In genomic region chr11:102556716-102557074, GRCm38 (mm10) we compare ENCODE assay signal across 9 mouse cellular contexts. TPM values are rescaled to one million over a fixed set of nuclear protein-coding genes. Genes with fewer than 3 reads are reported as not detected.
A peak's percentile ranks its signal among the peaks of the same experiment; 100 is the strongest.
DNase-seq lines count a peak whose midpoint lies in the region; ATAC-seq and TF ChIP-seq lines count a peak whose summit lies in the region.
"Had no signal": no experiment of that assay in that cellular context is flagged by ENCODE, and none has a peak within 500 bp of the region (broad histone marks: within the 10 kb centered on the region; RNA-seq: fewer than 3 reads in every experiment).

No protein-coding gene starts in this region.

- intact Hi-C loops in left cerebral cortex, postnatal 10 days (cut with DNase I) = no loop called here

- peak overlapping the region; percentile 55 for H3K4me2 ChIP-seq in kidney, embryonic 16.5 days (replicated peaks; ENCODE audit: low read depth, low read length)
- peak overlapping the region; percentile 76 for H3K4me2 ChIP-seq in embryonic facial prominence, embryonic 12.5 days (replicated peaks)
- H3K4me2 ChIP-seq in hindbrain, postnatal 0 days (ENCODE audit: low read depth, low read length) = peak overlapping the region; percentile 73
- peak overlapping the region; percentile 48; the same call in 1 of the 2 replicates for H3K4me2 ChIP-seq in midbrain, embryonic 16.5 days (ENCODE audit: low read length)

- 1% methylated on average over 3 of the region's 3 CpGs for WGBS in kidney, embryonic 16.5 days
- WGBS in embryonic facial prominence, embryonic 12.5 days = 20% methylated on average over 3 of the region's 3 CpGs
- WGBS in hindbrain, postnatal 0 days = 22% methylated on average over 3 of the region's 3 CpGs
- WGBS in midbrain, embryonic 16.5 days = 23% methylated on average over 3 of the region's 3 CpGs

- no peaks in the 10 kb centered on the region for H3K36me3 ChIP-seq in kidney, embryonic 16.5 days (ENCODE audit: insufficient read depth, low read length)
- no peaks in the 10 kb centered on the region for H3K36me3 ChIP-seq in embryonic facial prominence, embryonic 12.5 days
- H3K36me3 ChIP-seq in hindbrain, postnatal 0 days (ENCODE audit: insufficient read depth, low read length) = no peaks in the 10 kb centered on the region
- no peaks in the 10 kb centered on the region for H3K36me3 ChIP-seq in midbrain, embryonic 16.5 days (ENCODE audit: control insufficient read depth, insufficient read depth, low read length)

- no peak for ATAC-seq in kidney, embryonic 16.5 days (ENCODE audit: low FRiP score, low TSS enrichment)
- ATAC-seq in embryonic facial prominence, embryonic 12.5 days (ENCODE audit: insufficient number of reproducible peaks, insufficient read depth, low FRiP score, low TSS enrichment) = no peak
- ATAC-seq in hindbrain, postnatal 0 days = no peak
- ATAC-seq in midbrain, embryonic 16.5 days = no peak

- no peaks in the 10 kb centered on the region for H3K9me3 ChIP-seq in kidney, embryonic 16.5 days (ENCODE audit: low read length)
- no peaks in the 10 kb centered on the region for H3K9me3 ChIP-seq in embryonic facial prominence, embryonic 12.5 days
- H3K9me3 ChIP-seq in hindbrain, postnatal 0 days (ENCODE audit: low read length) = no peaks in the 10 kb centered on the region
- H3K9me3 ChIP-seq in midbrain, embryonic 16.5 days (replicated peaks; ENCODE audit: control insufficient read depth, low read length, poor library complexity, severe bottlenecking) = no peaks in the 10 kb centered on the region

- no peak for DNase-seq in kidney, postnatal 14 days
- no peak for DNase-seq in hindbrain, postnatal 0 days (ENCODE audit: low spot score)
- DNase-seq in cerebellum, postnatal 4 days (ENCODE audit: low spot score in 2 of 2) = no peak
- DNase-seq in embryo, embryonic 11 days = no peak
- no peak for DNase-seq in left cerebral cortex, postnatal 10 days (ENCODE audit: extremely low spot score in 1 of 2, low spot score in 2 of 2)

- no peaks in the 10 kb centered on the region for H3K27me3 ChIP-seq in kidney, embryonic 16.5 days (ENCODE audit: insufficient read depth, low read length)
- H3K27me3 ChIP-seq in embryonic facial prominence, embryonic 12.5 days = no peaks in the 10 kb centered on the region
- H3K27me3 ChIP-seq in hindbrain, postnatal 0 days (ENCODE audit: insufficient read depth, low read length) = no peaks in the 10 kb centered on the region
- H3K27me3 ChIP-seq in midbrain, embryonic 16.5 days (ENCODE audit: control insufficient read depth, insufficient read depth, low read depth, low read length) = no peaks in the 10 kb centered on the region

- H3K4me1 ChIP-seq in kidney, embryonic 16.5 days (ENCODE audit: insufficient read depth, low read length) = peaks cover 19% of the 10 kb centered on the region
- peaks cover 17% of the 10 kb centered on the region for H3K4me1 ChIP-seq in embryonic facial prominence, embryonic 12.5 days
- peaks cover 11% of the 10 kb centered on the region for H3K4me1 ChIP-seq in hindbrain, postnatal 0 days (ENCODE audit: insufficient read depth, low read length)
- H3K4me1 ChIP-seq in midbrain, embryonic 16.5 days (ENCODE audit: control insufficient read depth, insufficient read depth, low read length) = peaks cover 26% of the 10 kb centered on the region

- H3K9ac ChIP-seq in kidney, embryonic 16.5 days (replicated peaks; ENCODE audit: low read length) = no peak overlapping the region
- H3K9ac ChIP-seq in embryonic facial prominence, embryonic 12.5 days = no peak overlapping the region
- peak overlapping the region; percentile 87; the same call in 1 of the 2 replicates for H3K9ac ChIP-seq in hindbrain, postnatal 0 days (replicated peaks; ENCODE audit: low read length)
- no peak overlapping the region for H3K9ac ChIP-seq in midbrain, embryonic 16.5 days (ENCODE audit: low read depth, low read length)

- H3K4me3 ChIP-seq in kidney, embryonic 16.5 days (ENCODE audit: low read length) = peak overlapping the region; percentile 100
- peak overlapping the region; percentile 98 for H3K4me3 ChIP-seq in embryonic facial prominence, embryonic 12.5 days
- peak overlapping the region; percentile 77 for H3K4me3 ChIP-seq in hindbrain, postnatal 0 days (ENCODE audit: low read length)
- H3K4me3 ChIP-seq in midbrain, embryonic 16.5 days (ENCODE audit: low read depth, low read length) = peak overlapping the region; percentile 61; the same call in 1 of the 2 replicates

- TF ChIP-seq CTCF in hindbrain, postnatal 0 days (IDR thresholded peaks at IDR 0.05; ENCODE audit: low read depth) = no peak

- peak overlapping the region; percentile 97 for H3K27ac ChIP-seq in kidney, embryonic 16.5 days (ENCODE audit: low read length)
- peak overlapping the region; percentile 94; the same call in 1 of the 2 replicates for H3K27ac ChIP-seq in embryonic facial prominence, embryonic 12.5 days
- peak overlapping the region; percentile 98; the same call in 1 of the 2 replicates for H3K27ac ChIP-seq in hindbrain, postnatal 0 days
- no peak overlapping the region for H3K27ac ChIP-seq in midbrain, embryonic 16.5 days (ENCODE audit: low read length)

RNA-seq across cellular contexts. Expression of gene Gpatch8, which starts 0.5 kb away (rescaled TPM):
- 47.5 and 63.8 TPM in 2 replicates for polyA plus RNA-seq in kidney, embryonic 16.5 days (2015; fragmentation: Nextera tagmentation; extraction: Ambion mirVana)
- 68.7 and 69.1 TPM in 2 replicates for polyA plus RNA-seq in embryonic facial prominence, embryonic 12.5 days (2016; fragmentation: Nextera tagmentation; extraction: Ambion mirVana)
- total RNA-seq in hindbrain, postnatal 0 days (2014; rRNA removed) = 21.0 and 21.3 TPM in 2 replicates
- 48.9 and 50.6 TPM in 2 replicates for polyA plus RNA-seq in hindbrain, postnatal 0 days (2015; fragmentation: Nextera tagmentation; extraction: Ambion mirVana)
- polyA plus RNA-seq in midbrain, embryonic 16.5 days (2015; fragmentation: Nextera tagmentation; extraction: Ambion mirVana) = 64.1 and 64.5 TPM in 2 replicates
- total RNA-seq in left cerebral cortex, postnatal 10 days (2021) = 10 to 100 TPM; 46.0 to 46.8 TPM

RNA-seq across cellular contexts. Expression of gene Gm11627, which starts 22.6 kb away (rescaled TPM):
- polyA plus RNA-seq in kidney, embryonic 16.5 days (2015; fragmentation: Nextera tagmentation; extraction: Ambion mirVana) = 7.9 and 10.8 TPM in 2 replicates
- polyA plus RNA-seq in embryonic facial prominence, embryonic 12.5 days (2016; fragmentation: Nextera tagmentation; extraction: Ambion mirVana) = 11.8 and 12.3 TPM in 2 replicates
- 2.0 TPM in 1 of 2 replicates, not detected in the other for total RNA-seq in hindbrain, postnatal 0 days (2014; rRNA removed)
- 5.2 TPM in 2 replicates for polyA plus RNA-seq in hindbrain, postnatal 0 days (2015; fragmentation: Nextera tagmentation; extraction: Ambion mirVana)
- 1.6 and 2.4 TPM in 2 replicates for polyA plus RNA-seq in midbrain, embryonic 16.5 days (2015; fragmentation: Nextera tagmentation; extraction: Ambion mirVana)
- total RNA-seq in left cerebral cortex, postnatal 10 days (2021) = 1 to 10 TPM; 5.4 to 7.1 TPM
- polyA plus RNA-seq: Patski had no signal

RNA-seq across cellular contexts. Expression of gene Fzd2, which starts 47.5 kb away (rescaled TPM):
- 27.2 and 27.5 TPM in 2 replicates for polyA plus RNA-seq in kidney, embryonic 16.5 days (2015; fragmentation: Nextera tagmentation; extraction: Ambion mirVana)
- polyA plus RNA-seq in embryonic facial prominence, embryonic 12.5 days (2016; fragmentation: Nextera tagmentation; extraction: Ambion mirVana) = 93.6 and 97.8 TPM in 2 replicates
- total RNA-seq in hindbrain, postnatal 0 days (2014; rRNA removed) = 31.7 and 34.5 TPM in 2 replicates
- polyA plus RNA-seq in hindbrain, postnatal 0 days (2015; fragmentation: Nextera tagmentation; extraction: Ambion mirVana) = 6.0 and 6.5 TPM in 2 replicates
- polyA plus RNA-seq in midbrain, embryonic 16.5 days (2015; fragmentation: Nextera tagmentation; extraction: Ambion mirVana) = 3.9 and 4.4 TPM in 2 replicates
- total RNA-seq in left cerebral cortex, postnatal 10 days (2021) = 10 to 100 TPM in 1 of 2 experiments, 1 to 10 TPM in 1; 6.7 to 11.0 TPM
